Comparison of ENCODE assay signal across 20 mouse cellular contexts in genomic region chr7:112333404-112333803, GRCm38 (mm10).
DNase-seq lines count a peak whose midpoint lies in the region; ATAC-seq and TF ChIP-seq lines count a peak whose summit lies in the region.
"Had no signal": no experiment of that assay in that cellular context is flagged by ENCODE, and none has a peak within 500 bp of the region (broad histone marks: within the 10 kb centered on the region; RNA-seq: fewer than 3 reads in every experiment).

No protein-coding gene starts in this region.

- no peak for TF ChIP-seq CTCF in heart, postnatal 0 days (IDR thresholded peaks at IDR 0.05; ENCODE audit: low read depth)
- no peak for TF ChIP-seq CTCF in midbrain, postnatal 0 days (IDR thresholded peaks at IDR 0.05)

- DNase-seq in cerebellum, postnatal 10 days = peak; percentile 44 to 62
- no peak for DNase-seq in cerebellum, adult 9-11 months
- no peak for DNase-seq in heart, postnatal 0 days (ENCODE audit: low spot score)
- no peak for DNase-seq in heart, adult 9 months (ENCODE audit: low spot score in 2 of 2)
- peak; percentile 38 for DNase-seq in midbrain, postnatal 0 days (ENCODE audit: low spot score)
- no peak for DNase-seq in midbrain, embryonic 14.5 days
- peak; percentile 82 for DNase-seq in skeletal muscle tissue, adult 2 months (ENCODE audit: low read depth, low spot score)
- no peak for DNase-seq in spleen, adult 18-20 months
- DNase-seq: adrenal gland, adult 8-10 months; cerebellum, adult 8-10 months; forebrain, postnatal 0 days; heart, postnatal 36 days; kidney, adult 2 months; kidney, postnatal 25 days; lung, adult 2 months; lung, postnatal 36 days had no signal

- no peak overlapping the region for H3K9ac ChIP-seq in heart, postnatal 0 days (replicated peaks; ENCODE audit: low read depth, low read length)
- H3K9ac ChIP-seq in midbrain, postnatal 0 days (replicated peaks; ENCODE audit: low read length, poor library complexity, severe bottlenecking) = no peak overlapping the region
- no peak overlapping the region for H3K9ac ChIP-seq in midbrain, embryonic 14.5 days (replicated peaks; ENCODE audit: low read length)
- H3K9ac ChIP-seq: forebrain, postnatal 0 days had no signal

- H3K4me3 ChIP-seq in heart, postnatal 0 days (ENCODE audit: low read depth, low read length) = no peak overlapping the region
- no peak overlapping the region for H3K4me3 ChIP-seq in midbrain, postnatal 0 days (ENCODE audit: low read depth, low read length)
- H3K4me3 ChIP-seq in midbrain, embryonic 14.5 days (replicated peaks; ENCODE audit: low read depth, low read length) = no peak overlapping the region
- H3K4me3 ChIP-seq: limb, embryonic 10.5 days; myocyte had no signal

- TF ChIP-seq EP300 in heart, postnatal 0 days (IDR thresholded peaks at IDR 0.05; ENCODE audit: low read depth) = no peak

- ATAC-seq in heart, postnatal 0 days (ENCODE audit: insufficient read depth, low read depth) = no peak
- no peak for ATAC-seq in midbrain, postnatal 0 days (ENCODE audit: low FRiP score)
- ATAC-seq in midbrain, embryonic 14.5 days (ENCODE audit: low FRiP score, low TSS enrichment) = no peak
- ATAC-seq: forebrain, postnatal 0 days had no signal

- 0 out of 2 replicates have a peak overlapping the region, but pooled peaks have one; percentile 1 for H3K27ac ChIP-seq in heart, postnatal 0 days (ENCODE audit: low read depth)
- no peak overlapping the region for H3K27ac ChIP-seq in midbrain, postnatal 0 days (ENCODE audit: low read depth, low read length)
- H3K27ac ChIP-seq in midbrain, embryonic 14.5 days (replicated peaks; ENCODE audit: low read depth, low read length) = no peak overlapping the region
- H3K27ac ChIP-seq: limb, embryonic 10.5 days had no signal

- no peak overlapping the region for H3K4me2 ChIP-seq in heart, postnatal 0 days (ENCODE audit: low read depth, low read length)
- no peak overlapping the region for H3K4me2 ChIP-seq in midbrain, postnatal 0 days (ENCODE audit: low read depth, low read length, poor library complexity, severe bottlenecking)
- no peak overlapping the region for H3K4me2 ChIP-seq in midbrain, embryonic 14.5 days (ENCODE audit: low read length)
- H3K4me2 ChIP-seq: liver, embryonic 11.5 days; midbrain, embryonic 11.5 days had no signal

- WGBS in heart, postnatal 0 days = 75% methylated on average over 7 of the region's 7 CpGs
- WGBS in midbrain, postnatal 0 days = 69% methylated on average over 7 of the region's 7 CpGs
- 86% methylated on average over 7 of the region's 7 CpGs for WGBS in midbrain, embryonic 14.5 days

- H3K4me1 ChIP-seq in heart, postnatal 0 days (ENCODE audit: control insufficient read depth, insufficient read depth) = 0 out of 2 replicates have a peak, but pooled peaks cover 5% of the 10 kb centered on the region
- H3K4me1 ChIP-seq in midbrain, postnatal 0 days (ENCODE audit: insufficient read depth, low read length) = 0 out of 2 replicates have a peak, but pooled peaks cover 8% of the 10 kb centered on the region
- H3K4me1 ChIP-seq in midbrain, embryonic 14.5 days (ENCODE audit: control insufficient read depth, insufficient read depth, low read length) = peaks cover 3% of the 10 kb centered on the region; the same call in 1 of the 2 replicates

- H3K36me3 ChIP-seq in heart, postnatal 0 days (replicated peaks; ENCODE audit: control insufficient read depth, insufficient read depth, low read length) = peaks cover 92% of the 10 kb centered on the region
- H3K36me3 ChIP-seq in midbrain, postnatal 0 days (ENCODE audit: insufficient read depth, low read length) = no peaks in the 10 kb centered on the region
- H3K36me3 ChIP-seq in midbrain, embryonic 14.5 days (ENCODE audit: control insufficient read depth, insufficient read depth, low read length) = no peaks in the 10 kb centered on the region
- H3K36me3 ChIP-seq: limb, embryonic 10.5 days had no signal

- no peaks in the 10 kb centered on the region for H3K27me3 ChIP-seq in heart, postnatal 0 days (ENCODE audit: control insufficient read depth, insufficient read depth, low read length)
- H3K27me3 ChIP-seq in midbrain, postnatal 0 days (ENCODE audit: insufficient read depth, low read length) = no peaks in the 10 kb centered on the region; the same call in none of the 2 replicates
- H3K27me3 ChIP-seq in midbrain, embryonic 14.5 days (ENCODE audit: control insufficient read depth, insufficient read depth, low read length) = no peaks in the 10 kb centered on the region

- no peaks in the 10 kb centered on the region for H3K9me3 ChIP-seq in heart, postnatal 0 days (replicated peaks; ENCODE audit: control insufficient read depth, low read length)
- H3K9me3 ChIP-seq in midbrain, postnatal 0 days (ENCODE audit: low read length) = no peaks in the 10 kb centered on the region
- no peaks in the 10 kb centered on the region for H3K9me3 ChIP-seq in midbrain, embryonic 14.5 days (ENCODE audit: control insufficient read depth, low read length)
- H3K9me3 ChIP-seq: limb, embryonic 10.5 days had no signal

Comparison
In these comparisons a context has a peak if more than half of its experiments do, and no peak if none do; other contexts are left out.
1. DNase-seq: peak in cerebellum, postnatal 10 days (2 of 2), midbrain, postnatal 0 days (single experiment) and skeletal muscle tissue, adult 2 months (single experiment); none in cerebellum, adult 9-11 months (single experiment), heart, postnatal 0 days (single experiment), heart, adult 9 months (0 of 2), midbrain, embryonic 14.5 days (single experiment) and spleen, adult 18-20 months (0 of 2).